Mouse (Mus musculus) liver, adult 2 months (tissue): ENCODE results near the gene Crebrf. TPM values are rescaled to one million over a fixed set of nuclear protein-coding genes. Genes with fewer than 3 reads are reported as not detected.

ENCODE experiments used
- DNase-seq: peaks from one replicate; pipeline ENCODE4 v3.0.0-alpha.2; 2011; ENCODE audit warnings: low read depth, low spot score; ENCODE audit errors: extremely low read depth
- H3K27ac ChIP-seq: fragments of 200-500 bp; replicated peaks from 2 replicates; pipeline ENCODE4 v1.5.1; 2012; ENCODE audit warnings: low read depth, mild to moderate bottlenecking, control low read depth, inconsistent platforms, low read length; ENCODE audit not compliant: insufficient read depth
- H3K27me3 ChIP-seq: fragments of 200-500 bp; 2 replicates; pipeline ENCODE4 v1.6.1; 2012; ENCODE audit warnings: mild to moderate bottlenecking, moderate library complexity, low read length, inconsistent platforms; ENCODE audit not compliant: control insufficient read depth, insufficient read depth
- H3K36me3 ChIP-seq: fragments of 200-500 bp; 2 replicates; pipeline ENCODE4 v1.6.1; 2012; ENCODE audit warnings: low read length, inconsistent platforms; ENCODE audit not compliant: control insufficient read depth, insufficient read depth
- H3K4me1 ChIP-seq: fragments of 200-500 bp; 2 replicates; pipeline ENCODE4 v1.6.1; 2011; ENCODE audit warnings: low read length; ENCODE audit not compliant: control insufficient read depth, insufficient read depth
- H3K4me3 ChIP-seq: fragments of 200-500 bp; 2 replicates; pipeline ENCODE4 v1.5.1; 2011; ENCODE audit warnings: low read depth, mild to moderate bottlenecking, control low read depth, low read length, moderate library complexity; ENCODE audit not compliant: insufficient read depth
- H3K79me2 ChIP-seq: fragments of 200-500 bp; 2 replicates; pipeline ENCODE4 v1.6.1; 2012; ENCODE audit warnings: inconsistent platforms, mild to moderate bottlenecking, low read length, moderate library complexity; ENCODE audit not compliant: control insufficient read depth, insufficient read depth
- H3K9ac ChIP-seq: fragments of 200-500 bp; 2 replicates; pipeline ENCODE4 v1.6.1; 2012; ENCODE audit warnings: low read depth, mild to moderate bottlenecking, control low read depth, inconsistent platforms, low read length
- CTCF ChIP-seq: fragments of 200-500 bp; IDR thresholded peaks from 2 replicates; pipeline ENCODE4 v1.5.1; 2011; ENCODE audit warnings: low read depth, low read length, control low read depth
- POLR2A ChIP-seq: fragments of 200-500 bp; IDR thresholded peaks from 2 replicates; pipeline ENCODE4 v1.6.1; 2011; ENCODE audit warnings: low read length, control low read depth; ENCODE audit not compliant: insufficient read depth; ENCODE audit errors: extremely low read depth
- WGBS: fragments of 180-500 bp; shearing (Covaris S2); methylation state at CpG from one replicate; pipeline ENCODE4 v1.1.7; 2018; 5-methylcytosine and 5-hydroxymethylcytosine counted together
- polyA plus RNA-seq: library from polyadenylated mRNA; depleted of rRNA; stranded (reverse); fragments of >200 nt; gene quantifications from 2 replicates; pipeline ENCODE4 v1.2.3, GENCODE M21; 2012
- total RNA-seq: library from RNA; depleted of rRNA; stranded (reverse); fragments of >200 nt; gene quantifications from 2 replicates; pipeline ENCODE4 v1.2.3, GENCODE M21; 2014

Crebrf gene
- total and polyA plus RNA-seq, 2 experiments: 1.4 to 37.0 TPM

DNA sequence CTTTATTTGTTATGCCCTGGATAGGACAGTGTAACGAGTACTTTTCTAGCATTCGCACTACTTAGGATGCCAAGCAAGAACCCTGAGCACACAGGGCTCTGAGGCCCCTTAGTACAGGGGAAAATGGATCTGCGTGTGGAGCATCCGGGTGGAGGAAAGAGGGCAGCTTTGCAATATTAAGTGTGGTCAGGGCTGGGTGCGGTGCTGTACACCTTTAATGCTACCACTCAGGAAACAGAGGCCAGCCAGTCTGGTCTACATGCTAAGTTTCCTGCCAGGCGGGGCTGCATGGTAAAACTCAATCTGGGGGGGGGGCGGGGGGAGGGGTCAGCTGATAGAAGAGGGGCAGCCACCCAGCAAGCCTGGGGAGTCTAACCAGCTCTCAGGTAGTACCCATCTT is 79.9 kb downstream of the Crebrf start:
- Histone ChIP-seq H3K4me3 (no peak overlapping the region), H3K4me1 (no peaks in the 10 kb centered on the region), H3K27ac (no peak overlapping the region), H3K79me2 (no peaks in the 10 kb centered on the region), H3K27me3 (no peaks in the 10 kb centered on the region), H3K9ac (no peak overlapping the region), H3K36me3 (peaks cover 10% of the 10 kb centered on the region; the same call in 1 of the 2 replicates)
- DNase-seq: no peak
- 78% methylated on average over 7 of the region's 7 CpGs for WGBS
- TF ChIP-seq POLR2A (no peak), CTCF (no peak)

DNA sequence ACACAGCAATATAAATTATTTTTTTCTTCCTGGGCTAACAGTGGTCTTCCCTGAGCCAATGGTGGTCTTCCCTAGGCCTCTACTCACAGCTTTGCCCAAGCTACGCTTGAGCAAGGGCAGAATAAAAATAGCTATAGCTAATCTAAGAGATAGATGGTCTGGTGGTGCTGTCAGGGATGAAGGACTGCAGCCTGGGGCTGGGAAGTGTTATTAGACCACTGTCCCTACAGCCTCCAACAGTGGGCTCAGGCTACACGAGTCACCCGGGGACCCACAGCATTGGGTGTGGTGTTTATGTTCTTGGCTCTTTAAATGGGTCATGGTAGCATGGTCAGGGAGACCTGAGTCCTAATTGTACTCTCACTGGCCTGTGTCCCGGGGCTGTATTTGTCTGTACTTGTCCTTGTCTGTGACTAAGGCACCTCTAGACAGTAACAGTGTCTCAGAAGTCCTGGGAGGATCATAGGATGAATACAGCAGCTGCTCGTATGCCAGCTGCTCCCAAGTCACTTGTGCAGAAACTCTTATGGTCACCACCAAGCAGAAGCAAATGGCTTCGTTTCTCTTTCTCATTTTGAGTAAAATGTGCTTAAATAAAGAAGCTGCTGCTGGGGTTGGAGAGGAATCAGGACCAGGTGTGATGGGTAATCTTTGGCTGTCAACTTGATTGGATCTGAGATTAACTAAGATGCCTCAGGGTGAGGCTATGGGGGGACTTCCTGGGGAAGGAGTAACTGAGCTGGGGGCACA is 82.1 kb downstream of the Crebrf start:
- WGBS: 75% methylated on average over 6 of the region's 6 CpGs
- H3K27me3 ChIP-seq: no peaks in the 10 kb centered on the region
- H3K36me3 ChIP-seq: no peaks in the 10 kb centered on the region; the same call in 1 of the 2 replicates
- TF ChIP-seq CTCF: no peak
- TF ChIP-seq POLR2A: no peak
- H3K9ac ChIP-seq: no peak overlapping the region
- no peak overlapping the region for H3K4me3 ChIP-seq
- H3K4me1 ChIP-seq: no peaks in the 10 kb centered on the region
- H3K79me2 ChIP-seq: no peaks in the 10 kb centered on the region
- H3K27ac ChIP-seq: no peak overlapping the region
- DNase-seq: no peak

DNA sequence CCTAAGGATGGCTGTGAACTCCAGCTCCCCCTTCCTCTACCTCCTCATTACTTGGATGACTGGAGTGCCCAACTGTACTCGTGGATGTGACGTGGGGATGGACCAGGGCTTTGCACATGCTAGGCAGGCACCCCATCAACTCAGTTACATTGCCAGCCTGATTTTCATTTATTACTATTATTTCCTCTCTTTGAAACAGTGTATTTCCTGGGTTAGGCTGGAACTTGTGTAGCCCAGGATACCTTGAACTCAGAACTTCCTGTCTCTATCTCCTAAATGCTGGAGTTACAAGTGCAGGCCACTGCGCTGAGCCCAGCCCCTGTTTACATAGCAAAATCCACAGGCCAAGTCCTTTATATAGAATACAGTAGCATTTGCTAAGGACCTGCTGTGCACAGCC is 87.4 kb downstream of the Crebrf start:
- Histone ChIP-seq H3K27me3 (no peaks in the 10 kb centered on the region), H3K27ac (no peak overlapping the region), H3K79me2 (no peaks in the 10 kb centered on the region), H3K4me3 (no peak overlapping the region), H3K9ac (no peak overlapping the region), H3K4me1 (no peaks in the 10 kb centered on the region), H3K36me3 (no peaks in the 10 kb centered on the region)
- WGBS: 84% methylated on average over 3 of the region's 3 CpGs
- no peak for TF ChIP-seq POLR2A
- TF ChIP-seq CTCF: no peak
- no peak for DNase-seq

DNA sequence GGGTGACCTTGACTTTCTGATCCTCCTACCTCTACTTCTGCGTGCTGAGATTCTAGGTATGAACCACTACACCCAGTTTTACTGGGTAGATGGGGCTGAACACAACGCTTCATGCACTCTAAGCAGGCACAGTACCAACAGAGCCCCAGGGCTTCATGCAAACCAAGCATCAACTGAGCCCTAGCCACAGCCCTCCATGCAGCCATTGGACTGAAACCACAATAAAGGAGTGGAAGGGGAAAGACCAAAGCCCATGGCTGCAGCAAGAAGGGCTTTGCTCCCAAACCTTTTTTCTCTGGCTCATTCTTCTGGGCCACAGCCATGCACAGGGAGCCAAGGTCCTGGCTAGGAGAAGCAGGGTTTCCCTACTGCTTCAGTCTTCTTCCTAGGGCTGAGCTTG is 97.2 kb downstream of the Crebrf start:
- Histone ChIP-seq H3K4me1 (no peaks in the 10 kb centered on the region), H3K79me2 (no peaks in the 10 kb centered on the region), H3K27ac (no peak overlapping the region), H3K36me3 (no peaks in the 10 kb centered on the region), H3K4me3 (no peak overlapping the region), H3K27me3 (no peaks in the 10 kb centered on the region), H3K9ac (no peak overlapping the region)
- no peak for DNase-seq
- 66% methylated on average over 2 of the region's 2 CpGs for WGBS
- TF ChIP-seq POLR2A (no peak), CTCF (no peak)

DNA sequence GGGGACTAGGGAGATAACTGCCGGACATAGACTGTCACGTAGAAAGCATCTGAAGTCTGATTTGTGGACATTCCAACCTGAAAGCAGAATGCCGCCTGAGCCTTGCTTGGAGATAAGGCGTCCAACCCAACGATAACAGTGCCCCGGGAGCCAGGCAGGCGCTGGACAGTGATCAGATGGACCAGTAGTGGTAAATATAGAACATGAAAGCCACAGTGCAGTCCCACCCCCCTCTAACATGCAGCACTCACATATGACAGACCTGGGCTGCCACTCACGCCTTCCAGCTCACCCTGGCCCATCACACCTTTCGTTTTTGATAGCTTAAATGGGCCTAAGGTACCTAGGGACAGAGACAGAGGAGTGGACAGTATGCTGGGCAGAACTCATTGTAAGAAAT is 98.0 kb downstream of the Crebrf start:
- TF ChIP-seq POLR2A: no peak
- no peak for TF ChIP-seq CTCF
- H3K9ac ChIP-seq: no peak overlapping the region
- H3K27ac ChIP-seq: no peak overlapping the region
- H3K4me1 ChIP-seq: no peaks in the 10 kb centered on the region
- H3K36me3 ChIP-seq: no peaks in the 10 kb centered on the region
- no peak overlapping the region for H3K4me3 ChIP-seq
- H3K27me3 ChIP-seq: no peaks in the 10 kb centered on the region
- no peaks in the 10 kb centered on the region for H3K79me2 ChIP-seq
- DNase-seq: no peak
- 68% methylated on average over 9 of the region's 9 CpGs for WGBS

DNA sequence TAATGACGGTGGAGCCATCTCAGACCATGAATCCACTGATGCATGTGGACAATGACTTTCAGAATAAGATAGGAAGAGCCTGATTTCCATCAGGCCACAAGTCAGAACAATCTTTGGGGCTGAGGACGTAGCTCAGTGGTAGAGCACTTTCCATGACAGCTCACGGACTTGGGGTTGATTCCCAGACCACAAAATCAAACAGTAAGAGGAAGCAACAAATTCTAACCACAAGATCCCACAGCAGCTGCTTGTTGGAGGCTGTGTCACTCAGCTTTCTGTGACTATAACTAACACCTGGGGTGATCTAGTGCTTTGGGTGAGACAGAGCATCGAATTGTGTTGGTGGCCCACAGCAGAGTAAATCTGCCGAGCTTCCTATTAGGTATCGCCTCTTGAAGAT is 101.4 kb downstream of the Crebrf start:
- Histone ChIP-seq H3K4me1 (no peaks in the 10 kb centered on the region), H3K9ac (no peak overlapping the region), H3K36me3 (no peaks in the 10 kb centered on the region), H3K79me2 (no peaks in the 10 kb centered on the region), H3K27ac (no peak overlapping the region), H3K4me3 (no peak overlapping the region), H3K27me3 (no peaks in the 10 kb centered on the region)
- DNase-seq: no peak
- WGBS: 81% methylated on average over 6 of the region's 6 CpGs
- TF ChIP-seq POLR2A (no peak), CTCF (no peak)
